Mouse (Mus musculus): ENCODE data around the gene Kif14.

DNA sequence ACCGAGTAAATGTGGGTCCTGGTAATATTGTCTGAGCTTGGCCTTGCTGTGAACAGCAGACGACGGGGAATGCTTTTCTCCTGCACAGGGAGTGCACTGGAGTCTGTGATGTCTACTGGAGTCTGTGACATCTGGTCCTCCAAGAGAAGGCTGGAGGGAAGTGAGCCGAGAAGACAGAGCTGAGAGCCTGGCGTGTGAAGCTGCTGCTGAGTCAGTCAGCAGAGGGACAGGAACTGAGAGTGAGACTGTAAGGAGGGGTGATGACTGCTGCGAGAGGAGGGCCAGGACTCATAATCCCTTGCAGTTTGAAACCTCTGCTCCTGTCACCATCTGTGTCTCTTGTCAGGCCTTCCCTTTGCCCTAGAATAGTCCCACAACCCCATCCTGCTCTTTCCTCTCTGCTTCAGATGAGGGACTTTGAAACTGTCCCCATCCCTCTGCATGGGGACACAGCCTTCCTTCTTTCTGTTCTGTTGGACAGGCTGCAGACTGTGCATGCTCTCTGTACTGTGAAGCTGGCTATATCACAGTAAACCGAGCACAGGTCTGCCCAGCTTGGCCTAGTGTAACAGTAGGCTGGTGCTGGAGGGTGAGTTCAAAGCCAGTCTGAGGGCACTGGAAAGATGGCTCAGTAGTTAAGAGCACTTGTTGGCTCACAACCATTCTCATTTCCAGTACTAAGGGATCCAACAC, 35.9 kb upstream of the Kif14 start:
- TF ChIP-seq ETS1 (conservative IDR thresholded peaks at IDR 0.05; ENCODE audit: low read depth, low read length) (no peak), TCF12 (IDR thresholded peaks at IDR 0.05; ENCODE audit: low read depth, low read length) (no peak), POLR2A (IDR thresholded peaks at IDR 0.05; ENCODE audit: low read depth, low read length) (peak; percentile 58), RCOR1 (conservative IDR thresholded peaks at IDR 0.05; ENCODE audit: low read depth, low read length) (no peak; the same call in 1 of the 2 replicates), BHLHE40 (IDR thresholded peaks at IDR 0.05; ENCODE audit: low read depth, low read length) (no peak), CTCF (conservative IDR thresholded peaks at IDR 0.05 in 1 of 2, IDR thresholded peaks at IDR 0.05 in 1 of 2; ENCODE audit: low read depth in 2 of 2, low read length in 2 of 2) (no peak), KAT2A (IDR thresholded peaks at IDR 0.05; ENCODE audit: insufficient replicate concordance, low read length) (no peak), UBTF (IDR thresholded peaks at IDR 0.05; ENCODE audit: low read depth, low read length) (no peak), USF1 (IDR thresholded peaks at IDR 0.05; ENCODE audit: low read depth, low read length) (no peak), EP300 (IDR thresholded peaks at IDR 0.05; ENCODE audit: low read length) (peak; percentile 64), ZKSCAN1 (IDR thresholded peaks at IDR 0.05; ENCODE audit: borderline replicate concordance, low read depth, low read length) (no peak), ZNF384 (IDR thresholded peaks at IDR 0.05; ENCODE audit: low read depth, low read length) (no peak), NRF1 (IDR thresholded peaks at IDR 0.05; ENCODE audit: low read depth, low read length) (no peak), ZC3H11A (IDR thresholded peaks at IDR 0.05; ENCODE audit: low read depth, low read length) (no peak)
